Mouse (Mus musculus): ENCODE data around the gene Ndufa11. TPM values are rescaled to one million over a fixed set of nuclear protein-coding genes. Genes with fewer than 3 reads are reported as not detected.

The Ndufa11 gene
- polyA plus RNA-seq, 1 experiment from 2014 or later, result 426 TPM

DNA sequence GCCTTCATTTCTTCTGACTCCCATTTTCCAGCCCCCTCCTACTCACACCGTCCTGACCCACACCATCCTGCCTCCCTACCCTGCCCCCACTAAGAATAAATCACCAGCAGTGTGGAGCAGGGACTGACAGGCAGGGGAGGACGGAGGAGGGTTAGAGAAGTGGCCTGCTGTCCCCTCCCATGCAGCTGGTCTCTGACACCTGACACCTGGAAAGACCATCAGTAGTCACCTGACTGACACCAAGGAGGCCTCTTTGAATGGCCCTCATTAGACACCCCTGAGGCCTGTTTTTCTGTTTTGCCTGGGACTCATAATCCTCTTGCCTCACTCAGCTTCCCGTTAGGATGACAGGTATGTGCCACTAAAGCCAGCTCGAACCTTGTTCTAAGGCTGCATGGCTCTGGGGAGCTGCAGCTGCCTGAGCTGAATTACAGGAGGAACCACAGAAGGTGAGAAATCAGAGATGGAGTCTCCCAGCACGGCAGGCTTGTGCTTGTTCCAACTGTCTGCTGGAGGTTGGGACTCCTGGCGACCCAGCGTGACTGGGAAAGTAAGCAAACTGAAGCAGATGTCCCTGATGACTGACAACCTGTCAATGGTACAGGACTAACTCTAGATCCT lies 9.6 kb downstream of the Ndufa11 start:
- WGBS, result 21% methylated on average over 7 of the region's 7 CpGs
- Histone ChIP-seq H3K4me2 (replicated peaks; ENCODE audit: low read depth, low read length) (no peak overlapping the region), H3K27me3 (replicated peaks; ENCODE audit: insufficient read depth, low read length) (no peaks in the 10 kb centered on the region), H3K27ac (ENCODE audit: low read length) (no peak overlapping the region), H3K4me1 (ENCODE audit: insufficient read depth, low read depth, low read length) (no peaks in the 10 kb centered on the region), H3K9me3 (ENCODE audit: low read length) (no peaks in the 10 kb centered on the region), H3K4me3 (ENCODE audit: low read depth, low read length) (no peak overlapping the region), H3K9ac (replicated peaks; ENCODE audit: low read depth) (no peak overlapping the region), H3K36me3 (ENCODE audit: insufficient read depth, low read length) (peaks cover 6% of the 10 kb centered on the region; the same call in 1 of the 2 replicates)
- DNase-seq (ENCODE audit: low spot score) (no peak), ATAC-seq (no peak)
- TF ChIP-seq CTCF (IDR thresholded peaks at IDR 0.05) (no peak), EP300 (IDR thresholded peaks at IDR 0.05) (no peak)

DNA sequence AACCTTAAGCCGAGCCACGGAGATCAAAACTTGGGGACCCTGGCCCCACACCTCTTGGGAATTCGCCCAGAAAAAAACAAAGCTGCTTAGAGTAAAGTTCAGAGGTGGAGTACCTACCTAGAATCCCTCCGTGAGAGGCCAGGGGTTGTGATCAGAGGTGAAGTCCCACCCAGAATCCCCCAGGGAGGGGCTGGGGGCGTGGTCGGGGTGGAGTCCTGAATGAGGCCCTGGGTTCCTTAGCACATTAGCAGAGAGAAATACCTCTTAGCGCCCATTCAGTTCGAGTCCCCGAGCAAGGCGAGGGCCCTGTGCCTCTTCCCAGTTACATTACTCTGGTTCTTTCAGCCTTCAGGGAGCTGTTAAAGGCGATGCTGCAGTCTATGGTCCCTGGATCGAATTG lies 10.1 kb downstream of the Ndufa11 start:
- H3K27me3 ChIP-seq (replicated peaks; ENCODE audit: insufficient read depth, low read length), result no peaks in the 10 kb centered on the region
- peaks cover 3% of the 10 kb centered on the region; the same call in 1 of the 2 replicates for H3K36me3 ChIP-seq (ENCODE audit: insufficient read depth, low read length)
- no peak for TF ChIP-seq EP300 (IDR thresholded peaks at IDR 0.05)
- no peak for TF ChIP-seq CTCF (IDR thresholded peaks at IDR 0.05)
- H3K9me3 ChIP-seq (ENCODE audit: low read length), result no peaks in the 10 kb centered on the region
- H3K9ac ChIP-seq (replicated peaks; ENCODE audit: low read depth), result no peak overlapping the region
- no peaks in the 10 kb centered on the region for H3K4me1 ChIP-seq (ENCODE audit: insufficient read depth, low read depth, low read length)
- H3K4me2 ChIP-seq (replicated peaks; ENCODE audit: low read depth, low read length), result no peak overlapping the region
- WGBS, result 13% methylated on average over 12 of the region's 12 CpGs
- DNase-seq (ENCODE audit: low spot score) (no peak), ATAC-seq (no peak)
- H3K4me3 ChIP-seq (ENCODE audit: low read depth, low read length), result no peak overlapping the region
- H3K27ac ChIP-seq (ENCODE audit: low read length), result no peak overlapping the region

GRCm38 (mm10) chr17:56728117-56728516 lies 10.6 kb downstream of the Ndufa11 start:
- no peaks in the 10 kb centered on the region for H3K27me3 ChIP-seq (replicated peaks; ENCODE audit: insufficient read depth, low read length)
- DNase-seq (ENCODE audit: low spot score) (peak; percentile 52), ATAC-seq (peak; percentile 76)
- no peak overlapping the region for H3K9ac ChIP-seq (replicated peaks; ENCODE audit: low read depth)
- no peaks in the 10 kb centered on the region; the same call in 1 of the 2 replicates for H3K36me3 ChIP-seq (ENCODE audit: insufficient read depth, low read length)
- H3K4me1 ChIP-seq (ENCODE audit: insufficient read depth, low read depth, low read length), result no peaks in the 10 kb centered on the region
- no peak overlapping the region for H3K4me2 ChIP-seq (replicated peaks; ENCODE audit: low read depth, low read length)
- no peak overlapping the region for H3K4me3 ChIP-seq (ENCODE audit: low read depth, low read length)
- TF ChIP-seq CTCF (IDR thresholded peaks at IDR 0.05) (no peak), EP300 (IDR thresholded peaks at IDR 0.05) (no peak)
- no peaks in the 10 kb centered on the region for H3K9me3 ChIP-seq (ENCODE audit: low read length)
- 6% methylated on average over 12 of the region's 12 CpGs for WGBS
- no peak overlapping the region for H3K27ac ChIP-seq (ENCODE audit: low read length)

GRCm38 (mm10) chr17:56729151-56729550 lies 11.6 kb downstream of the Ndufa11 start:
- Histone ChIP-seq H3K36me3 (ENCODE audit: insufficient read depth, low read length) (no peaks in the 10 kb centered on the region), H3K9ac (replicated peaks; ENCODE audit: low read depth) (no peak overlapping the region), H3K4me1 (ENCODE audit: insufficient read depth, low read depth, low read length) (no peaks in the 10 kb centered on the region), H3K27ac (ENCODE audit: low read length) (no peak overlapping the region), H3K4me2 (replicated peaks; ENCODE audit: low read depth, low read length) (no peak overlapping the region), H3K9me3 (ENCODE audit: low read length) (no peaks in the 10 kb centered on the region), H3K4me3 (ENCODE audit: low read depth, low read length) (no peak overlapping the region), H3K27me3 (replicated peaks; ENCODE audit: insufficient read depth, low read length) (no peaks in the 10 kb centered on the region)
- ATAC-seq, result no peak
- DNase-seq (ENCODE audit: low spot score), result no peak
- TF ChIP-seq CTCF (IDR thresholded peaks at IDR 0.05) (no peak), EP300 (IDR thresholded peaks at IDR 0.05) (no peak)
- whole genome bisulfite sequencing, result 38% methylated on average over 6 of the region's 6 CpGs

DNA sequence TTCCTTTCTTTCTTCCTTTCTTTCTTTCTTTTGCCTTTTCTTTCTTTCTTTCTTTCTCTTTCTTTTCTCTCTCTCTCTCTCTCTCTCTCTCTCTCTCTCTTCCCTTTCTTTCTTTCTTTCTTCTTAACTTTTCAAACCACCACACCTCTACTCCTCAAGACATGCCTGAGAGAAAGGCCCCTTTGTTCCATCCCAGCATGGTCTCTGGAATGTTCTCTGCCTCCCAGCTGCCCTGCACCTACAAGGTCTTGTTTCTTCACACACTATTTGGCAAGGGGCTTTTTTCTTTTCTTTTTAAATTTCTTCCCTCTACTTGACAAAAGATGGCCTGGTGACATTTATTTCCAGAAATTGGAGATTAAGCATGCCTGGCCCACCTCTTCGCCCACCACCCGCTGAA lies 12.1 kb downstream of the Ndufa11 start:
- Histone ChIP-seq H3K4me3 (ENCODE audit: low read depth, low read length) (no peak overlapping the region), H3K9me3 (ENCODE audit: low read length) (no peaks in the 10 kb centered on the region), H3K9ac (replicated peaks; ENCODE audit: low read depth) (no peak overlapping the region), H3K27ac (ENCODE audit: low read length) (no peak overlapping the region), H3K36me3 (ENCODE audit: insufficient read depth, low read length) (no peaks in the 10 kb centered on the region), H3K4me1 (ENCODE audit: insufficient read depth, low read depth, low read length) (no peaks in the 10 kb centered on the region), H3K27me3 (replicated peaks; ENCODE audit: insufficient read depth, low read length) (no peaks in the 10 kb centered on the region), H3K4me2 (replicated peaks; ENCODE audit: low read depth, low read length) (no peak overlapping the region)
- WGBS, result 56% methylated on average over 2 of the region's 2 CpGs
- TF ChIP-seq CTCF (IDR thresholded peaks at IDR 0.05) (no peak), EP300 (IDR thresholded peaks at IDR 0.05) (no peak)
- DNase-seq (ENCODE audit: low spot score), result no peak
- no peak for ATAC-seq

DNA sequence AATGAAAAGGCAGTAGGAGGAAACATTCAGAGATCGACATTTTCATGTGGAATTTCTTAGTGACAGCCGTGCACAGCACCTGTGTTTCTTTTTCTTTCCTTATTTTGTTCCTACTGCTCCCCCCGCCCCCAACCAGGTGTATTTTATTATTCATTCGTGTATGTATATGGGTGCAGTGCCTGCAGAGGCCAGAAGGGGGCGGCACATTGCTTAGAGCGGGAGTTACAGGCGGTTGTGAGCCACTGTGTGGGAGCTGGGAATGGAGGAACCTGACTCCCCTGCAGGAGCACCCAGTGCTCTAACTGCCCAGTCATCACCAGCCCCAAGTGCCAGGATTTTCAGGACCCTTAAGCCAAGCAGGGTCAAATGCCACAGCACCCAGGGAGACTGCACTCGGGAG lies 19.0 kb downstream of the Ndufa11 start:
- DNase-seq (ENCODE audit: low spot score) (no peak), ATAC-seq (no peak)
- H3K27me3 ChIP-seq (replicated peaks; ENCODE audit: insufficient read depth, low read length), result no peaks in the 10 kb centered on the region
- TF ChIP-seq EP300 (IDR thresholded peaks at IDR 0.05), result no peak
- peak; percentile 51 for TF ChIP-seq CTCF (IDR thresholded peaks at IDR 0.05)
- no peak overlapping the region for H3K4me2 ChIP-seq (replicated peaks; ENCODE audit: low read depth, low read length)
- WGBS, result 42% methylated on average over 8 of the region's 8 CpGs
- H3K9me3 ChIP-seq (ENCODE audit: low read length), result no peaks in the 10 kb centered on the region
- no peaks in the 10 kb centered on the region for H3K4me1 ChIP-seq (ENCODE audit: insufficient read depth, low read depth, low read length)
- no peaks in the 10 kb centered on the region for H3K36me3 ChIP-seq (ENCODE audit: insufficient read depth, low read length)
- no peak overlapping the region for H3K4me3 ChIP-seq (ENCODE audit: low read depth, low read length)
- no peak overlapping the region for H3K27ac ChIP-seq (ENCODE audit: low read length)
- no peak overlapping the region for H3K9ac ChIP-seq (replicated peaks; ENCODE audit: low read depth)

GRCm38 (mm10) chr17:56738221-56738620 lies 20.7 kb downstream of the Ndufa11 start:
- TF ChIP-seq CTCF (IDR thresholded peaks at IDR 0.05), result no peak
- TF ChIP-seq EP300 (IDR thresholded peaks at IDR 0.05), result no peak
- DNase-seq (ENCODE audit: low spot score), result no peak
- Histone ChIP-seq H3K4me1 (ENCODE audit: insufficient read depth, low read depth, low read length) (no peaks in the 10 kb centered on the region), H3K27ac (ENCODE audit: low read length) (no peak overlapping the region), H3K9ac (replicated peaks; ENCODE audit: low read depth) (no peak overlapping the region), H3K27me3 (replicated peaks; ENCODE audit: insufficient read depth, low read length) (no peaks in the 10 kb centered on the region), H3K9me3 (ENCODE audit: low read length) (no peaks in the 10 kb centered on the region), H3K36me3 (ENCODE audit: insufficient read depth, low read length) (no peaks in the 10 kb centered on the region), H3K4me2 (replicated peaks; ENCODE audit: low read depth, low read length) (no peak overlapping the region), H3K4me3 (ENCODE audit: low read depth, low read length) (no peak overlapping the region)
- 71% methylated on average over 10 of the region's 10 CpGs for WGBS
- no peak for ATAC-seq

Data from lung, postnatal 0 days (tissue).